Mouse (Mus musculus): ENCODE results near the gene Tor2a.

Tor2a gene

GRCm38 (mm10) chr2:32757056-32757845, at the start of gene Tor2a:
Gene Tor2a, plus strand, starts transcription at chr2:32757234.
- peak; percentile 98 for DNase-seq

- DNase-seq = peak; percentile 90
These were observed 48.4 kb upstream of the Tor2a start for GRCm38 (mm10) chr2:32708643-32709042.

- no peak for DNase-seq
These were observed 47.4 kb upstream of the Tor2a start for GRCm38 (mm10) chr2:32709521-32710137.

GRCm38 (mm10) chr2:32710425-32710824, 46.6 kb upstream of the Tor2a start:
- no peak for DNase-seq

GRCm38 (mm10) chr2:32711301-32712056, 45.6 kb upstream of the Tor2a start:
- DNase-seq = no peak

- peak; percentile 71 for DNase-seq
These were observed 44.9 kb upstream of the Tor2a start for GRCm38 (mm10) chr2:32712108-32712551.

- DNase-seq = peak; percentile 95
These were observed 44.5 kb upstream of the Tor2a start for GRCm38 (mm10) chr2:32712586-32712933.

- DNase-seq = peak; percentile 95
These were observed 43.9 kb upstream of the Tor2a start, which contains the start of gene Cdk9 for GRCm38 (mm10) chr2:32712934-32713817. Gene Cdk9, minus strand, starts transcription at chr2:32713076.

GRCm38 (mm10) chr2:32714117-32714986, 42.7 kb upstream of the Tor2a start:
- DNase-seq = no peak

GRCm38 (mm10) chr2:32714987-32715425, 42.0 kb upstream of the Tor2a start:
- DNase-seq = no peak

- peak; percentile 95 for DNase-seq
These were observed 38.3 kb upstream of the Tor2a start for GRCm38 (mm10) chr2:32718761-32719160.

- no peak for DNase-seq
These were observed 37.0 kb upstream of the Tor2a start for GRCm38 (mm10) chr2:32720053-32720452.

GRCm38 (mm10) chr2:32720681-32721229, 36.3 kb upstream of the Tor2a start, which contains the start of gene Sh2d3c:
Gene Sh2d3c, plus strand, starts transcription at chr2:32721055.
- DNase-seq = no peak

GRCm38 (mm10) chr2:32722046-32722445, 35.0 kb upstream of the Tor2a start:
- DNase-seq = no peak

GRCm38 (mm10) chr2:32722581-32722980, 34.5 kb upstream of the Tor2a start:
- no peak for DNase-seq

GRCm38 (mm10) chr2:32724149-32724548, 32.9 kb upstream of the Tor2a start:
- no peak for DNase-seq

GRCm38 (mm10) chr2:32724832-32725790, 31.9 kb upstream of the Tor2a start:
- DNase-seq = no peak

- peak; percentile 99 for DNase-seq
These were observed 29.6 kb upstream of the Tor2a start for GRCm38 (mm10) chr2:32727435-32727834.

- no peak for DNase-seq
These were observed 28.6 kb upstream of the Tor2a start for GRCm38 (mm10) chr2:32728463-32728862.

- no peak for DNase-seq
These were observed 27.5 kb upstream of the Tor2a start for GRCm38 (mm10) chr2:32729547-32729946.

All from retina, postnatal 1 day (tissue).